Mouse (Mus musculus): ENCODE results near the gene Gnaz.

DNA sequence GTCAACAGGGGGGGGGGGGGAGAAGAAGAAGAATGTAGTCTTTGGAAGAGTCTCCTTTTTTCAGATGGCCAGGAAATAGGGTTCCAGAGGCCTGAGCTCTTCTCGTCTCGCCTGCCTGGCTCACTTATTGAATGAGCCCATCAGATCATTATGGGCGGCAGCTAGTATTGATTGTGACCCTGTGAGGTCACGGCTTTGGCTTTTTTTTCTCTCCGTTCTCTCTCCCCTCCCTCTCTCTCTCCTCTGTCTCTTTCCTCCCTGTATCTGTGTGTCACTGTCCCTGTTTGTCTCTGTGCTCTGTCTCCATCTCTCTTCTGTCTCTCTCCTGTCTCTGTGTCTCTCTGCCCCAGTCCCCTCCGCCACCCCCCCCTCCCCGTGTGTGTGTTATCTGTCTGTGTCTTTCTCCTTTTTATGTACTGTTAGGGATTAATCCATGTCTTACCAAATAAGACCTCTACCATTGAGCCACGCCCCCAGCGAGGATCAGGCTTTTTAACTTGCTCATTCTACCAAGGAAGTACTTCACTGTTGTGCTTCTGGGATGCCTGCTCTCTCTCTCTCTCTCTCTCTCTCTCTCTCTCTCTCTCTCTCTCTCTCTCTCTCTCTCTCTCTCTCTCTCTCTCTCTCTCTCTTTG lies 91.9 kb downstream of the Gnaz start:
- TF ChIP-seq CTCF (IDR thresholded peaks at IDR 0.05; ENCODE audit: low read depth) (no peak), EP300 (IDR thresholded peaks at IDR 0.05; ENCODE audit: low read depth) (no peak)

Data from liver, embryonic 14.5 days (tissue).